Mouse (Mus musculus) C2C12 (cell line): ENCODE measurements at regions not wholly inside any gene's neighbourhood (a gene's known extent, or its start where the extent isn't known, plus 50 kb on each side); places are given as distances from the start of the nearest gene placed in this dataset.

ENCODE experiments used
- CEBPB ChIP-seq: IDR thresholded peaks from one replicate; pipeline ENCODE4 v1.6.1; 2011; ENCODE audit warnings: low read depth, mild to moderate bottlenecking, control low read depth, moderate library complexity
- CTCF ChIP-seq: IDR thresholded peaks from one replicate; pipeline ENCODE4 v1.5.1; 2011; ENCODE audit not compliant: control insufficient read depth, insufficient read depth, insufficient read length
- MAX ChIP-seq: IDR thresholded peaks from one replicate; pipeline ENCODE4 v1.6.1; 2011; ENCODE audit warnings: mild to moderate bottlenecking, control low read depth
- MYOD1 ChIP-seq: IDR thresholded peaks from one replicate; pipeline ENCODE4 v1.6.1; 2011; ENCODE audit warnings: low read depth; ENCODE audit not compliant: control insufficient read depth, insufficient read length
- MYOG ChIP-seq: IDR thresholded peaks from one replicate; pipeline ENCODE4 v1.6.1; 2011; ENCODE audit not compliant: control insufficient read depth, insufficient read length; ENCODE audit errors: extremely low read depth
- USF1 ChIP-seq: IDR thresholded peaks from one replicate; pipeline ENCODE4 v1.6.1; 2011; ENCODE audit warnings: low read depth, mild to moderate bottlenecking, control low read depth, moderate library complexity

DNA sequence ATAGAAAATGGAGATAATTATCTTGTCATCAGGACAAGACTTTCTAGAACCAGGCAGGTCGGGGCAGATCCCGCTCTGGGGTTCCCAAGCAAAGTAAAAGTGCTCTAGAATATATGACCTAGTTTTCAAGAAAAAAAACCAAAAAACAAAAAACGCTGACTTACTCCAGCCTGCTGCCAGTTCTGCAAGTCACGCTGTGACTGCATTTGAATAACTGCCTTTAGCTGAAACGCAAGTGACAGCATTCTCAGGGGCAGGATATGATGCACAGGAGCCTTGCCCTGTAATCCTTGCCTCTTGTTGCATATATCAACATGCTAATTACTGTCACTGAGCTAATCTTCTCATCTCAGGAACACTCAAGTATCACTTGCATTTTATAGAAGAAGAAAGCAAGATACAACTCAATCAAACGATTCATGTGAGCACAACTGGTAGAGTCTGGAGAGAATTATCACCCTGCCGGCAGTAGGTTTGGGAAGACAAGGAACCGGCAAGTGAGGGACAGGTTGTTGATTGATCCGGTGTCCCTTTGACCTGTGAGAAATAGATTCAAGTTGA is 105.1 kb downstream of the Gja1 start:
- TF ChIP-seq CEBPB (no peak), CTCF (no peak), MAX (no peak), MYOD1 (no peak), MYOG (no peak), USF1 (no peak)
